Mouse (Mus musculus) midbrain, embryonic 14.5 days (tissue): ENCODE data around the gene Nat9. TPM values are rescaled to one million over a fixed set of nuclear protein-coding genes. Genes with fewer than 3 reads are reported as not detected.

Experiments
- ATAC-seq: fragments of 200-750 bp; cut with Nextera tagmentation; 2 replicates; pipeline ENCODE4 v1.8.0; 2017; ENCODE audit warnings: moderate number of reproducible peaks, moderate library complexity; ENCODE audit not compliant: low FRiP score, low TSS enrichment
- DNase-seq: peaks from one replicate; pipeline ENCODE4 v3.0.0-alpha.2; 2015
- H3K27ac ChIP-seq: fragments of 300-500 bp; sonication (generic); replicated peaks from 2 replicates; pipeline ENCODE4 v1.5.1; 2014; ENCODE audit warnings: mild to moderate bottlenecking, low read depth, low read length, moderate library complexity
- H3K27me3 ChIP-seq: fragments of 300-500 bp; sonication (generic); 2 replicates; pipeline ENCODE4 v1.6.1; 2014; ENCODE audit warnings: low read length, control low read depth, mixed read lengths; ENCODE audit not compliant: control insufficient read depth, insufficient read depth
- H3K36me3 ChIP-seq: fragments of 300-500 bp; sonication (generic); 2 replicates; pipeline ENCODE4 v1.6.1; 2014; ENCODE audit warnings: low read length, control low read depth; ENCODE audit not compliant: control insufficient read depth, insufficient read depth
- H3K4me1 ChIP-seq: fragments of 300-500 bp; sonication (generic); 2 replicates; pipeline ENCODE4 v1.6.1; 2014; ENCODE audit warnings: mild to moderate bottlenecking, antibody characterized with exemption, low read length, control low read depth; ENCODE audit not compliant: control insufficient read depth, insufficient read depth
- H3K4me2 ChIP-seq: fragments of 300-500 bp; sonication (generic); 2 replicates; pipeline ENCODE4 v1.6.1; 2014; ENCODE audit warnings: mild to moderate bottlenecking, low read length, moderate library complexity
- H3K4me3 ChIP-seq: fragments of 300-500 bp; sonication (generic); replicated peaks from 2 replicates; pipeline ENCODE4 v1.5.1; 2014; ENCODE audit warnings: low read depth, low read length
- H3K9ac ChIP-seq: fragments of 300-500 bp; sonication (generic); replicated peaks from 2 replicates; pipeline ENCODE4 v1.6.1; 2014; ENCODE audit warnings: mild to moderate bottlenecking, low read length, moderate library complexity
- H3K9me3 ChIP-seq: fragments of 300-500 bp; sonication (generic); 2 replicates; pipeline ENCODE4 v1.6.1; 2016; ENCODE audit warnings: low read length, control low read depth, mixed read lengths; ENCODE audit not compliant: control insufficient read depth
- WGBS: fragments of 180-500 bp; shearing (Covaris S2); extraction: QIAGEN DNeasy Blood & Tissue Kit; methylation state at CpG from one replicate; pipeline ENCODE4 v1.1.7; 2014; 5-methylcytosine and 5-hydroxymethylcytosine counted together
- polyA plus RNA-seq: library from polyadenylated mRNA; unstranded; fragments of >200 nt; fragmentation: Nextera tagmentation; extraction: Ambion mirVana; gene quantifications from 2 replicates; pipeline ENCODE4 v1.2.1, GENCODE M21; 2014

Gene Nat9
- polyA plus RNA-seq, 1 experiment from 2014 or later: 17.4 TPM

GRCm38 (mm10) chr11:115229021-115229930 lies 41.6 kb upstream of the Nat9 start:
- H3K4me3 ChIP-seq: no peak overlapping the region
- 0 out of 2 replicates have a peak, but pooled peaks cover 3% of the 10 kb centered on the region for H3K36me3 ChIP-seq
- 47% methylated on average over 15 of the region's 15 CpGs for WGBS
- no peaks in the 10 kb centered on the region for H3K27me3 ChIP-seq
- ATAC-seq (no peak), DNase-seq (no peak)
- no peak overlapping the region for H3K9ac ChIP-seq
- no peak overlapping the region for H3K4me2 ChIP-seq
- no peak overlapping the region for H3K27ac ChIP-seq
- H3K4me1 ChIP-seq: peaks cover 56% of the 10 kb centered on the region
- no peaks in the 10 kb centered on the region for H3K9me3 ChIP-seq

GRCm38 (mm10) chr11:115228430-115228829 lies 40.8 kb upstream of the Nat9 start:
- 68% methylated on average over 7 of the region's 7 CpGs for WGBS
- DNase-seq (no peak), ATAC-seq (no peak)
- Histone ChIP-seq H3K9ac (no peak overlapping the region), H3K27ac (no peak overlapping the region), H3K4me3 (no peak overlapping the region), H3K4me2 (no peak overlapping the region), H3K36me3 (0 out of 2 replicates have a peak, but pooled peaks cover 3% of the 10 kb centered on the region), H3K27me3 (no peaks in the 10 kb centered on the region), H3K4me1 (peaks cover 48% of the 10 kb centered on the region), H3K9me3 (no peaks in the 10 kb centered on the region)

- H3K9ac ChIP-seq: no peak overlapping the region
- no peak overlapping the region for H3K27ac ChIP-seq
- H3K9me3 ChIP-seq: no peaks in the 10 kb centered on the region
- H3K4me3 ChIP-seq: no peak overlapping the region
- H3K4me2 ChIP-seq: no peak overlapping the region
- H3K4me1 ChIP-seq: peaks cover 40% of the 10 kb centered on the region
- ATAC-seq (0 out of 2 replicates have a peak, but pooled peaks have one; percentile 13), DNase-seq (no peak)
- 0 out of 2 replicates have a peak, but pooled peaks cover 3% of the 10 kb centered on the region for H3K36me3 ChIP-seq
- WGBS: 12% methylated on average over 12 of the region's 12 CpGs
- no peaks in the 10 kb centered on the region for H3K27me3 ChIP-seq
Observed at GRCm38 (mm10) chr11:115227640-115228039, 40.0 kb upstream of the Nat9 start.

- H3K4me2 ChIP-seq: no peak overlapping the region
- H3K9me3 ChIP-seq: no peaks in the 10 kb centered on the region
- 0 out of 2 replicates have a peak, but pooled peaks cover 3% of the 10 kb centered on the region for H3K36me3 ChIP-seq
- H3K27ac ChIP-seq: peak overlapping the region; percentile 67
- 21% methylated on average over 14 of the region's 14 CpGs for WGBS
- DNase-seq (peak; percentile 67), ATAC-seq (peak; percentile 47; the same call in 1 of the 2 replicates)
- H3K4me1 ChIP-seq: peaks cover 33% of the 10 kb centered on the region
- H3K9ac ChIP-seq: no peak overlapping the region
- no peak overlapping the region for H3K4me3 ChIP-seq
- H3K27me3 ChIP-seq: no peaks in the 10 kb centered on the region
Observed at GRCm38 (mm10) chr11:115226811-115227491, 39.3 kb upstream of the Nat9 start.

- Histone ChIP-seq H3K4me3 (no peak overlapping the region), H3K4me2 (no peak overlapping the region), H3K27ac (0 out of 2 replicates have a peak overlapping the region, but pooled peaks have one; percentile 5), H3K9ac (0 out of 2 replicates have a peak overlapping the region, but pooled peaks have one; percentile 2), H3K9me3 (no peaks in the 10 kb centered on the region), H3K36me3 (0 out of 2 replicates have a peak, but pooled peaks cover under 1% of the 10 kb centered on the region), H3K4me1 (peaks cover 24% of the 10 kb centered on the region), H3K27me3 (no peaks in the 10 kb centered on the region)
- ATAC-seq (no peak), DNase-seq (no peak)
- WGBS: 49% methylated on average over 6 of the region's 6 CpGs
Observed at GRCm38 (mm10) chr11:115225301-115225700, 37.6 kb upstream of the Nat9 start.

GRCm38 (mm10) chr11:115224889-115225288 lies 37.2 kb upstream of the Nat9 start:
- peak; percentile 78 for DNase-seq
- Histone ChIP-seq H3K4me3 (no peak overlapping the region), H3K27me3 (no peaks in the 10 kb centered on the region), H3K9me3 (no peaks in the 10 kb centered on the region), H3K27ac (0 out of 2 replicates have a peak overlapping the region, but pooled peaks have one; percentile 5), H3K4me1 (peaks cover 24% of the 10 kb centered on the region), H3K9ac (0 out of 2 replicates have a peak overlapping the region, but pooled peaks have one; percentile 2), H3K4me2 (no peak overlapping the region), H3K36me3 (no peaks in the 10 kb centered on the region)
- WGBS: 44% methylated on average over 8 of the region's 8 CpGs
- ATAC-seq: no peak

- DNase-seq: no peak
- Histone ChIP-seq H3K4me2 (no peak overlapping the region), H3K36me3 (no peaks in the 10 kb centered on the region), H3K9me3 (no peaks in the 10 kb centered on the region), H3K4me3 (no peak overlapping the region), H3K27ac (no peak overlapping the region), H3K27me3 (no peaks in the 10 kb centered on the region), H3K9ac (no peak overlapping the region), H3K4me1 (peaks cover 21% of the 10 kb centered on the region)
- WGBS: 85% methylated on average over 6 of the region's 6 CpGs
- ATAC-seq: no peak
Observed at GRCm38 (mm10) chr11:115223877-115224276, 36.2 kb upstream of the Nat9 start.

GRCm38 (mm10) chr11:115223451-115223850 lies 35.8 kb upstream of the Nat9 start:
- Histone ChIP-seq H3K27ac (no peak overlapping the region), H3K9me3 (no peaks in the 10 kb centered on the region), H3K4me2 (no peak overlapping the region), H3K4me3 (no peak overlapping the region), H3K36me3 (no peaks in the 10 kb centered on the region), H3K9ac (no peak overlapping the region), H3K27me3 (no peaks in the 10 kb centered on the region), H3K4me1 (peaks cover 21% of the 10 kb centered on the region)
- WGBS: 72% methylated on average over 11 of the region's 11 CpGs
- ATAC-seq (no peak), DNase-seq (no peak)
